Mouse (Mus musculus): Measurements from ENCODE around the gene Gtf2h1. TPM values are rescaled to one million over a fixed set of nuclear protein-coding genes. Genes with fewer than 3 reads are reported as not detected.

Gtf2h1 gene
- polyA plus RNA-seq, 1 experiment from 2014 or later, result 51.2 TPM

- H3K4me3 ChIP-seq (ENCODE audit: low read depth, low read length), result no peak overlapping the region
- DNase-seq (ENCODE audit: low spot score) (no peak), ATAC-seq (ENCODE audit: low read depth) (no peak)
- no peaks in the 10 kb centered on the region for H3K27me3 ChIP-seq (replicated peaks; ENCODE audit: control insufficient read depth, insufficient read depth, low read length)
- H3K9ac ChIP-seq (ENCODE audit: low read depth, low read length), result no peak overlapping the region
- H3K4me2 ChIP-seq (ENCODE audit: low read depth, low read length), result no peak overlapping the region
- H3K36me3 ChIP-seq (ENCODE audit: control insufficient read depth, insufficient read depth, low read length), result no peaks in the 10 kb centered on the region
- H3K9me3 ChIP-seq (ENCODE audit: control insufficient read depth, low read length), result no peaks in the 10 kb centered on the region
- peaks cover 11% of the 10 kb centered on the region for H3K4me1 ChIP-seq (ENCODE audit: control insufficient read depth, insufficient read depth, low read length)
- no peak overlapping the region for H3K27ac ChIP-seq (replicated peaks; ENCODE audit: low read depth, low read length)
- WGBS, result 86% methylated on average over 7 of the region's 7 CpGs
These were observed 37.9 kb downstream of the Gtf2h1 start for GRCm38 (mm10) chr7:46833670-46834255.

- Histone ChIP-seq H3K27ac (replicated peaks; ENCODE audit: low read depth, low read length) (no peak overlapping the region), H3K4me3 (ENCODE audit: low read depth, low read length) (no peak overlapping the region), H3K27me3 (replicated peaks; ENCODE audit: control insufficient read depth, insufficient read depth, low read length) (no peaks in the 10 kb centered on the region), H3K9ac (ENCODE audit: low read depth, low read length) (no peak overlapping the region), H3K9me3 (ENCODE audit: control insufficient read depth, low read length) (no peaks in the 10 kb centered on the region), H3K4me2 (ENCODE audit: low read depth, low read length) (no peak overlapping the region), H3K36me3 (ENCODE audit: control insufficient read depth, insufficient read depth, low read length) (no peaks in the 10 kb centered on the region), H3K4me1 (ENCODE audit: control insufficient read depth, insufficient read depth, low read length) (peaks cover 24% of the 10 kb centered on the region)
- 27% methylated on average over 10 of the region's 14 CpGs for WGBS
- ATAC-seq (ENCODE audit: low read depth), result no peak
- peak; percentile 34 for DNase-seq (ENCODE audit: low spot score)
These were observed 39.2 kb downstream of the Gtf2h1 start for GRCm38 (mm10) chr7:46834994-46835610.

GRCm38 (mm10) chr7:46836357-46836756, 40.5 kb downstream of the Gtf2h1 start:
- H3K4me1 ChIP-seq (ENCODE audit: control insufficient read depth, insufficient read depth, low read length), result peaks cover 24% of the 10 kb centered on the region
- no peak for ATAC-seq (ENCODE audit: low read depth)

GRCm38 (mm10) chr7:46837073-46837472, 41.2 kb downstream of the Gtf2h1 start:
- peaks cover 24% of the 10 kb centered on the region for H3K4me1 ChIP-seq (ENCODE audit: control insufficient read depth, insufficient read depth, low read length)
- no peaks in the 10 kb centered on the region for H3K27me3 ChIP-seq (replicated peaks; ENCODE audit: control insufficient read depth, insufficient read depth, low read length)
- no peak overlapping the region for H3K9ac ChIP-seq (ENCODE audit: low read depth, low read length)
- no peaks in the 10 kb centered on the region for H3K36me3 ChIP-seq (ENCODE audit: control insufficient read depth, insufficient read depth, low read length)
- no peak for DNase-seq (ENCODE audit: low spot score)
- H3K9me3 ChIP-seq (ENCODE audit: control insufficient read depth, low read length), result no peaks in the 10 kb centered on the region
- no peak overlapping the region for H3K4me2 ChIP-seq (ENCODE audit: low read depth, low read length)
- no peak for ATAC-seq (ENCODE audit: low read depth)
- WGBS, result 66% methylated on average over 5 of the region's 5 CpGs
- no peak overlapping the region for H3K4me3 ChIP-seq (ENCODE audit: low read depth, low read length)
- H3K27ac ChIP-seq (replicated peaks; ENCODE audit: low read depth, low read length), result no peak overlapping the region

More at GRCm38 (mm10) chr7:46836357-46836756, 40.5 kb downstream of the Gtf2h1 start:
- H3K36me3 ChIP-seq (ENCODE audit: control insufficient read depth, insufficient read depth, low read length), result no peaks in the 10 kb centered on the region
- no peak overlapping the region for H3K9ac ChIP-seq (ENCODE audit: low read depth, low read length)
- no peak overlapping the region for H3K27ac ChIP-seq (replicated peaks; ENCODE audit: low read depth, low read length)
- H3K27me3 ChIP-seq (replicated peaks; ENCODE audit: control insufficient read depth, insufficient read depth, low read length), result no peaks in the 10 kb centered on the region
- no peaks in the 10 kb centered on the region for H3K9me3 ChIP-seq (ENCODE audit: control insufficient read depth, low read length)
- no peak overlapping the region for H3K4me3 ChIP-seq (ENCODE audit: low read depth, low read length)
- no peak for DNase-seq (ENCODE audit: low spot score)
- WGBS, result 76% methylated on average over 5 of the region's 5 CpGs
- H3K4me2 ChIP-seq (ENCODE audit: low read depth, low read length), result no peak overlapping the region

- Histone ChIP-seq H3K9me3 (ENCODE audit: control insufficient read depth, low read length) (no peaks in the 10 kb centered on the region), H3K27me3 (replicated peaks; ENCODE audit: control insufficient read depth, insufficient read depth, low read length) (no peaks in the 10 kb centered on the region), H3K9ac (ENCODE audit: low read depth, low read length) (peak overlapping the region; percentile 48), H3K4me3 (ENCODE audit: low read depth, low read length) (no peak overlapping the region), H3K4me2 (ENCODE audit: low read depth, low read length) (peak overlapping the region; percentile 45), H3K36me3 (ENCODE audit: control insufficient read depth, insufficient read depth, low read length) (no peaks in the 10 kb centered on the region), H3K4me1 (ENCODE audit: control insufficient read depth, insufficient read depth, low read length) (peaks cover 24% of the 10 kb centered on the region), H3K27ac (replicated peaks; ENCODE audit: low read depth, low read length) (peak overlapping the region; percentile 90)
- DNase-seq (ENCODE audit: low spot score) (peak; percentile 91), ATAC-seq (ENCODE audit: low read depth) (peak; percentile 64)
- WGBS, result 3% methylated on average over 7 of the region's 9 CpGs
These were observed 42.3 kb downstream of the Gtf2h1 start for GRCm38 (mm10) chr7:46838104-46838671.

GRCm38 (mm10) chr7:46838891-46839302, 43.0 kb downstream of the Gtf2h1 start:
- 4% methylated on average over 8 of the region's 8 CpGs for WGBS
- ATAC-seq (ENCODE audit: low read depth) (peak; percentile 84), DNase-seq (ENCODE audit: low spot score) (peak; percentile 93)
- Histone ChIP-seq H3K9ac (ENCODE audit: low read depth, low read length) (no peak overlapping the region), H3K4me2 (ENCODE audit: low read depth, low read length) (peak overlapping the region; percentile 45), H3K4me1 (ENCODE audit: control insufficient read depth, insufficient read depth, low read length) (peaks cover 24% of the 10 kb centered on the region), H3K4me3 (ENCODE audit: low read depth, low read length) (no peak overlapping the region), H3K27me3 (replicated peaks; ENCODE audit: control insufficient read depth, insufficient read depth, low read length) (no peaks in the 10 kb centered on the region), H3K9me3 (ENCODE audit: control insufficient read depth, low read length) (no peaks in the 10 kb centered on the region), H3K27ac (replicated peaks; ENCODE audit: low read depth, low read length) (peak overlapping the region; percentile 90), H3K36me3 (ENCODE audit: control insufficient read depth, insufficient read depth, low read length) (no peaks in the 10 kb centered on the region)

GRCm38 (mm10) chr7:46839446-46839845, 43.5 kb downstream of the Gtf2h1 start:
- Histone ChIP-seq H3K4me2 (ENCODE audit: low read depth, low read length) (peak overlapping the region; percentile 45), H3K9me3 (ENCODE audit: control insufficient read depth, low read length) (no peaks in the 10 kb centered on the region), H3K9ac (ENCODE audit: low read depth, low read length) (no peak overlapping the region), H3K4me3 (ENCODE audit: low read depth, low read length) (no peak overlapping the region), H3K36me3 (ENCODE audit: control insufficient read depth, insufficient read depth, low read length) (no peaks in the 10 kb centered on the region), H3K27ac (replicated peaks; ENCODE audit: low read depth, low read length) (peak overlapping the region; percentile 90), H3K27me3 (replicated peaks; ENCODE audit: control insufficient read depth, insufficient read depth, low read length) (no peaks in the 10 kb centered on the region), H3K4me1 (ENCODE audit: control insufficient read depth, insufficient read depth, low read length) (peaks cover 24% of the 10 kb centered on the region)
- 37% methylated on average over 7 of the region's 7 CpGs for WGBS
- no peak for DNase-seq (ENCODE audit: low spot score)
- ATAC-seq (ENCODE audit: low read depth), result peak; percentile 6; the same call in 1 of the 2 replicates

GRCm38 (mm10) chr7:46839861-46840260, 44.0 kb downstream of the Gtf2h1 start:
- H3K4me1 ChIP-seq (ENCODE audit: control insufficient read depth, insufficient read depth, low read length), result peaks cover 28% of the 10 kb centered on the region
- no peak overlapping the region for H3K4me3 ChIP-seq (ENCODE audit: low read depth, low read length)
- H3K9ac ChIP-seq (ENCODE audit: low read depth, low read length), result no peak overlapping the region
- no peaks in the 10 kb centered on the region for H3K36me3 ChIP-seq (ENCODE audit: control insufficient read depth, insufficient read depth, low read length)
- no peaks in the 10 kb centered on the region for H3K9me3 ChIP-seq (ENCODE audit: control insufficient read depth, low read length)
- DNase-seq (ENCODE audit: low spot score) (no peak), ATAC-seq (ENCODE audit: low read depth) (no peak)
- H3K4me2 ChIP-seq (ENCODE audit: low read depth, low read length), result no peak overlapping the region
- WGBS, result 59% methylated on average over 5 of the region's 5 CpGs
- peak overlapping the region; percentile 90; the same call in 1 of the 2 replicates for H3K27ac ChIP-seq (replicated peaks; ENCODE audit: low read depth, low read length)
- no peaks in the 10 kb centered on the region for H3K27me3 ChIP-seq (replicated peaks; ENCODE audit: control insufficient read depth, insufficient read depth, low read length)

Measured in embryonic facial prominence, embryonic 14.5 days (tissue).